Mouse (Mus musculus) stomach, embryonic 14.5 days (tissue): ENCODE results near the gene Yes1. TPM values are rescaled to one million over a fixed set of nuclear protein-coding genes. Genes with fewer than 3 reads are reported as not detected.
"Not testable (repeated sequence)": the region's sequence is repeated elsewhere in the genome, so short reads cannot be mapped to it uniquely, and the experiment has no call there.

Source experiments
- ATAC-seq: fragments of 200-750 bp; cut with Nextera tagmentation; 2 replicates; pipeline ENCODE4 v1.8.0; 2017; ENCODE audit warnings: low read depth, moderate TSS enrichment; ENCODE audit not compliant: insufficient number of reproducible peaks, insufficient read depth, low FRiP score
- H3K27ac ChIP-seq: fragments of 300-500 bp; sonication (generic); 2 replicates; pipeline ENCODE4 v1.5.1; 2014; ENCODE audit warnings: mild to moderate bottlenecking, low read length, moderate library complexity, mixed read lengths
- H3K27me3 ChIP-seq: fragments of 300-500 bp; sonication (generic); 2 replicates; pipeline ENCODE4 v1.6.1; 2014; ENCODE audit warnings: low read length, control low read depth, mixed read lengths; ENCODE audit not compliant: control insufficient read depth, insufficient read depth
- H3K36me3 ChIP-seq: fragments of 300-500 bp; sonication (generic); 2 replicates; pipeline ENCODE4 v1.6.1; 2014; ENCODE audit warnings: mild to moderate bottlenecking, control low read depth, low read length, moderate library complexity, mixed read lengths; ENCODE audit not compliant: control insufficient read depth, insufficient read depth
- H3K4me1 ChIP-seq: fragments of 300-500 bp; sonication (generic); 2 replicates; pipeline ENCODE4 v1.6.1; 2014; ENCODE audit warnings: low read length, control low read depth, mixed read lengths; ENCODE audit not compliant: control insufficient read depth, insufficient read depth
- H3K4me2 ChIP-seq: fragments of 300-500 bp; sonication (generic); replicated peaks from 2 replicates; pipeline ENCODE4 v1.6.1; 2014; ENCODE audit warnings: low read depth, low read length, control low read depth
- H3K4me3 ChIP-seq: fragments of 300-500 bp; sonication (generic); 2 replicates; pipeline ENCODE4 v1.5.1; 2014; ENCODE audit warnings: low read depth, low read length, control low read depth
- H3K9ac ChIP-seq: fragments of 300-500 bp; sonication (generic); replicated peaks from 2 replicates; pipeline ENCODE4 v1.6.1; 2014; ENCODE audit warnings: low read depth, mild to moderate bottlenecking, control low read depth, low read length, moderate library complexity, mixed read lengths
- H3K9me3 ChIP-seq: fragments of 300-500 bp; sonication (generic); 2 replicates; pipeline ENCODE4 v1.6.1; 2016; ENCODE audit warnings: low read depth, low read length, control low read depth; ENCODE audit not compliant: control insufficient read depth
- WGBS: fragments of 180-500 bp; shearing (Covaris S2); extraction: QIAGEN DNeasy Blood & Tissue Kit; methylation state at CpG from one replicate; pipeline ENCODE4 v1.1.7; 2014; 5-methylcytosine and 5-hydroxymethylcytosine counted together
- polyA plus RNA-seq: library from polyadenylated mRNA; unstranded; fragments of >200 nt; fragmentation: Nextera tagmentation; extraction: Ambion mirVana; gene quantifications from 2 replicates; pipeline ENCODE4 v1.2.1, GENCODE M21; 2014

The Yes1 gene
- polyA plus RNA-seq, 1 experiment from 2014 or later: 33.3 TPM

GRCm38 (mm10) chr5:32610064-32610800 lies 739 bp upstream of the Yes1 start:
- ATAC-seq: no peak
- no peaks in the 10 kb centered on the region for H3K4me1 ChIP-seq
- H3K9ac ChIP-seq: peak overlapping the region; percentile 68
- peak overlapping the region; percentile 91 for H3K27ac ChIP-seq
- H3K27me3 ChIP-seq: no peaks in the 10 kb centered on the region
- no peaks in the 10 kb centered on the region for H3K36me3 ChIP-seq
- H3K4me2 ChIP-seq: peak overlapping the region; percentile 83
- H3K4me3 ChIP-seq: peak overlapping the region; percentile 96
- H3K9me3 ChIP-seq: no peaks in the 10 kb centered on the region
- WGBS: 18% methylated on average over 21 of the region's 21 CpGs

GRCm38 (mm10) chr5:32611341-32611961 lies 480 bp downstream of the Yes1 start:
- ATAC-seq: peak; percentile 78

GRCm38 (mm10) chr5:32614291-32614690 lies 3.3 kb downstream of the Yes1 start:
- 82% methylated on average over 2 of the region's 2 CpGs for WGBS
- no peak overlapping the region for H3K4me3 ChIP-seq

More at GRCm38 (mm10) chr5:32611341-32611961, 480 bp downstream of the Yes1 start:
- WGBS: under 1% methylated on average over 54 of the region's 54 CpGs
- H3K27ac ChIP-seq: peak overlapping the region; percentile 91
- H3K36me3 ChIP-seq: no peaks in the 10 kb centered on the region
- H3K4me3 ChIP-seq: peak overlapping the region; percentile 96
- H3K4me1 ChIP-seq: no peaks in the 10 kb centered on the region
- peak overlapping the region; percentile 68 for H3K9ac ChIP-seq
- peak overlapping the region; percentile 48 for H3K4me2 ChIP-seq
- no peaks in the 10 kb centered on the region for H3K27me3 ChIP-seq
- H3K9me3 ChIP-seq: no peaks in the 10 kb centered on the region

GRCm38 (mm10) chr5:32614691-32615090 lies 3.7 kb downstream of the Yes1 start:
- no peak for ATAC-seq
- Histone ChIP-seq H3K4me3 (no peak overlapping the region), H3K9me3 (no peaks in the 10 kb centered on the region), H3K4me1 (no peaks in the 10 kb centered on the region), H3K9ac (no peak overlapping the region), H3K4me2 (no peak overlapping the region), H3K36me3 (no peaks in the 10 kb centered on the region), H3K27me3 (no peaks in the 10 kb centered on the region), H3K27ac (no peak overlapping the region)
- WGBS: 64% methylated on average over 4 of the region's 4 CpGs

More at GRCm38 (mm10) chr5:32614291-32614690, 3.3 kb downstream of the Yes1 start:
- H3K4me1 ChIP-seq: no peaks in the 10 kb centered on the region
- no peak overlapping the region for H3K4me2 ChIP-seq
- ATAC-seq: no peak
- no peak overlapping the region for H3K27ac ChIP-seq
- H3K9me3 ChIP-seq: no peaks in the 10 kb centered on the region
- no peaks in the 10 kb centered on the region for H3K27me3 ChIP-seq
- H3K9ac ChIP-seq: no peak overlapping the region
- no peaks in the 10 kb centered on the region for H3K36me3 ChIP-seq

- not testable (repeated sequence) for H3K4me1 ChIP-seq, H3K4me2 ChIP-seq, H3K27ac ChIP-seq, H3K36me3 ChIP-seq, H3K9ac ChIP-seq, ATAC-seq, H3K9me3 ChIP-seq, H3K4me3 ChIP-seq, H3K27me3 ChIP-seq
- WGBS: 85% methylated on average over 7 of the region's 7 CpGs
Observed at GRCm38 (mm10) chr5:32616489-32616888, 5.5 kb downstream of the Yes1 start.

GRCm38 (mm10) chr5:32617851-32618250 lies 6.9 kb downstream of the Yes1 start:
- ATAC-seq: no peak
- WGBS: 83% methylated on average over 1 of the region's 1 CpGs
- H3K4me2 ChIP-seq: no peak overlapping the region
- H3K4me1 ChIP-seq: no peaks in the 10 kb centered on the region
- H3K27me3 ChIP-seq: no peaks in the 10 kb centered on the region
- H3K9me3 ChIP-seq: no peaks in the 10 kb centered on the region
- H3K4me3 ChIP-seq: no peak overlapping the region
- H3K9ac ChIP-seq: no peak overlapping the region
- no peaks in the 10 kb centered on the region for H3K36me3 ChIP-seq
- H3K27ac ChIP-seq: no peak overlapping the region

- Histone ChIP-seq H3K4me3 (no peak overlapping the region), H3K27me3 (no peaks in the 10 kb centered on the region), H3K4me2 (no peak overlapping the region), H3K9ac (no peak overlapping the region), H3K4me1 (no peaks in the 10 kb centered on the region), H3K9me3 (no peaks in the 10 kb centered on the region), H3K27ac (no peak overlapping the region), H3K36me3 (no peaks in the 10 kb centered on the region)
- ATAC-seq: no peak
Observed at GRCm38 (mm10) chr5:32623649-32624048, 12.7 kb downstream of the Yes1 start.

GRCm38 (mm10) chr5:32624777-32625176 lies 13.8 kb downstream of the Yes1 start:
- 87% methylated on average over 2 of the region's 2 CpGs for WGBS
- Histone ChIP-seq H3K36me3 (no peaks in the 10 kb centered on the region), H3K4me2 (no peak overlapping the region), H3K27me3 (no peaks in the 10 kb centered on the region), H3K27ac (no peak overlapping the region), H3K4me1 (no peaks in the 10 kb centered on the region), H3K9me3 (no peaks in the 10 kb centered on the region), H3K9ac (no peak overlapping the region), H3K4me3 (no peak overlapping the region)
- no peak for ATAC-seq
